Mouse (Mus musculus) adrenal gland, postnatal 25 days (tissue): ENCODE measurements around the gene Serpinb6c. TPM values are rescaled to one million over a fixed set of nuclear protein-coding genes. Genes with fewer than 3 reads are reported as not detected.

ENCODE experiments used
- total RNA-seq: library from RNA; stranded (reverse); gene quantifications from 2 replicates; pipeline ENCODE4 v1.2.3, GENCODE M21; 2021

The Serpinb6c gene
- total RNA-seq, 1 experiment from 2014 or later: not detected

Other genes starting within 250 kb of the Serpinb6c start
- not detected in 2 replicates for gene Serpinb6d, start 244.3 kb downstream of the Serpinb6c start, total RNA-seq
- gene Serpinb6e, start 62.3 kb downstream of the Serpinb6c start, total RNA-seq: not detected in 2 replicates
- gene Nqo2, start 59.0 kb upstream of the Serpinb6c start, total RNA-seq: 61.7 and 75.1 TPM in 2 replicates
- 35.0 and 35.3 TPM in 2 replicates for gene Ripk1, start 96.7 kb upstream of the Serpinb6c start, total RNA-seq
- gene Serpinb6a, start 97.1 kb upstream of the Serpinb6c start, total RNA-seq: 497 and 541 TPM in 2 replicates
- 89.9 and 96.6 TPM in 2 replicates for gene Bphl, start 131.9 kb upstream of the Serpinb6c start, total RNA-seq
- 17.8 and 23.2 TPM in 2 replicates for gene Tubb2a, start 172.3 kb upstream of the Serpinb6c start, total RNA-seq
- 0.71 and 0.76 TPM in 2 replicates for gene Tubb2b, start 224.8 kb upstream of the Serpinb6c start, total RNA-seq